Mouse (Mus musculus) stomach, postnatal 0 days (tissue): ENCODE data around the gene Nkx2-3. TPM values are rescaled to one million over a fixed set of nuclear protein-coding genes. Genes with fewer than 3 reads are reported as not detected.

Source experiments
- ATAC-seq: fragments of 200-750 bp; cut with Nextera tagmentation; 2 replicates; pipeline ENCODE4 v1.8.0; 2017; ENCODE audit not compliant: low FRiP score, low TSS enrichment
- DNase-seq: peaks from one replicate; pipeline ENCODE4 v3.0.0-alpha.2; 2016; ENCODE audit warnings: low spot score
- H3K27ac ChIP-seq: fragments of 300-500 bp; sonication (generic); replicated peaks from 2 replicates; pipeline ENCODE4 v1.5.1; 2014; ENCODE audit warnings: mild to moderate bottlenecking, control low read depth
- H3K27me3 ChIP-seq: fragments of 300-500 bp; sonication (generic); 2 replicates; pipeline ENCODE4 v1.6.1; 2014; ENCODE audit warnings: low read length; ENCODE audit not compliant: control insufficient read depth, insufficient read depth
- H3K36me3 ChIP-seq: fragments of 300-500 bp; sonication (generic); 2 replicates; pipeline ENCODE4 v1.6.1; 2014; ENCODE audit warnings: low read length, mixed read lengths; ENCODE audit not compliant: control insufficient read depth, insufficient read depth
- H3K4me1 ChIP-seq: fragments of 300-500 bp; sonication (generic); replicated peaks from 2 replicates; pipeline ENCODE4 v1.6.1; 2014; ENCODE audit warnings: antibody characterized with exemption; ENCODE audit not compliant: control insufficient read depth, insufficient read depth
- H3K4me2 ChIP-seq: fragments of 300-500 bp; sonication (generic); replicated peaks from 2 replicates; pipeline ENCODE4 v1.6.1; 2014; ENCODE audit warnings: low read depth, mild to moderate bottlenecking, control low read depth, moderate library complexity
- H3K4me3 ChIP-seq: fragments of 300-500 bp; sonication (generic); 2 replicates; pipeline ENCODE4 v1.5.1; 2014; ENCODE audit warnings: low read depth, low read length, control low read depth
- H3K9ac ChIP-seq: fragments of 300-500 bp; sonication (generic); 2 replicates; pipeline ENCODE4 v1.6.1; 2014; ENCODE audit warnings: mild to moderate bottlenecking, low read length, control low read depth, mixed read lengths
- H3K9me3 ChIP-seq: fragments of 300-500 bp; sonication (generic); 2 replicates; pipeline ENCODE4 v1.6.1; 2016; ENCODE audit warnings: low read length; ENCODE audit not compliant: control insufficient read depth
- CTCF ChIP-seq: IDR thresholded peaks from 2 replicates; pipeline ENCODE4 v1.5.1; 2016; ENCODE audit warnings: antibody characterized with exemption, low read depth, mild to moderate bottlenecking, moderate library complexity
- EP300 ChIP-seq: optimal IDR thresholded peaks from 2 replicates; pipeline ENCODE3; 2016; ENCODE audit warnings: antibody characterized with exemption
- WGBS: fragments of 180-500 bp; shearing (Covaris S2); extraction: QIAGEN DNeasy Blood & Tissue Kit; methylation state at CpG from one replicate; pipeline ENCODE4 v1.1.7; 2014; 5-methylcytosine and 5-hydroxymethylcytosine counted together
- polyA plus RNA-seq: library from polyadenylated mRNA; unstranded; fragments of >200 nt; fragmentation: Nextera tagmentation; extraction: Ambion mirVana; gene quantifications from 2 replicates; pipeline ENCODE4 v1.2.1, GENCODE M21; 2015

Gene Nkx2-3
- polyA plus RNA-seq, 1 experiment from 2014 or later: 5.7 TPM

GRCm38 (mm10) chr19:43601996-43602590 lies 10.0 kb upstream of the Nkx2-3 start:
- DNase-seq: no peak
- no peaks in the 10 kb centered on the region for H3K9me3 ChIP-seq
- no peaks in the 10 kb centered on the region for H3K36me3 ChIP-seq
- no peak overlapping the region for H3K4me3 ChIP-seq
- WGBS: 6% methylated on average over 12 of the region's 12 CpGs
- H3K4me1 ChIP-seq: no peaks in the 10 kb centered on the region
- no peak overlapping the region for H3K9ac ChIP-seq
- H3K27ac ChIP-seq: no peak overlapping the region
- H3K27me3 ChIP-seq: peaks cover 39% of the 10 kb centered on the region
- TF ChIP-seq EP300: no peak
- no peak for TF ChIP-seq CTCF
- H3K4me2 ChIP-seq: no peak overlapping the region
- no peak for ATAC-seq

- H3K4me3 ChIP-seq: no peak overlapping the region
- no peaks in the 10 kb centered on the region for H3K36me3 ChIP-seq
- H3K4me1 ChIP-seq: no peaks in the 10 kb centered on the region
- no peaks in the 10 kb centered on the region for H3K9me3 ChIP-seq
- ATAC-seq (no peak), DNase-seq (no peak)
- H3K9ac ChIP-seq: no peak overlapping the region
- WGBS: 11% methylated on average over 5 of the region's 5 CpGs
- no peak for TF ChIP-seq EP300
- TF ChIP-seq CTCF: no peak
- H3K27me3 ChIP-seq: peaks cover 42% of the 10 kb centered on the region
- H3K27ac ChIP-seq: no peak overlapping the region
- H3K4me2 ChIP-seq: no peak overlapping the region
These were observed 8.6 kb upstream of the Nkx2-3 start for GRCm38 (mm10) chr19:43603521-43603920.

GRCm38 (mm10) chr19:43604492-43605120 lies 7.5 kb upstream of the Nkx2-3 start:
- no peak for ATAC-seq
- no peak overlapping the region for H3K4me3 ChIP-seq
- DNase-seq: no peak
- H3K4me1 ChIP-seq: no peaks in the 10 kb centered on the region
- no peak overlapping the region for H3K27ac ChIP-seq
- H3K27me3 ChIP-seq: peaks cover 41% of the 10 kb centered on the region
- WGBS: 7% methylated on average over 7 of the region's 7 CpGs
- TF ChIP-seq EP300 (no peak), CTCF (no peak)
- no peaks in the 10 kb centered on the region for H3K9me3 ChIP-seq
- H3K36me3 ChIP-seq: no peaks in the 10 kb centered on the region
- H3K9ac ChIP-seq: no peak overlapping the region
- H3K4me2 ChIP-seq: no peak overlapping the region

- H3K9ac ChIP-seq: no peak overlapping the region
- H3K4me1 ChIP-seq: no peaks in the 10 kb centered on the region
- 5% methylated on average over 17 of the region's 17 CpGs for WGBS
- ATAC-seq: no peak
- H3K4me2 ChIP-seq: no peak overlapping the region
- no peak overlapping the region for H3K4me3 ChIP-seq
- peaks cover 41% of the 10 kb centered on the region for H3K27me3 ChIP-seq
- H3K27ac ChIP-seq: no peak overlapping the region
- TF ChIP-seq CTCF: no peak
- no peak for TF ChIP-seq EP300
- H3K36me3 ChIP-seq: no peaks in the 10 kb centered on the region
- no peak for DNase-seq
- H3K9me3 ChIP-seq: no peaks in the 10 kb centered on the region
These were observed 6.2 kb upstream of the Nkx2-3 start for GRCm38 (mm10) chr19:43605666-43606551.

GRCm38 (mm10) chr19:43606552-43607530 lies 5.3 kb upstream of the Nkx2-3 start:
- Histone ChIP-seq H3K27me3 (peaks cover 38% of the 10 kb centered on the region), H3K9me3 (no peaks in the 10 kb centered on the region), H3K4me2 (no peak overlapping the region), H3K4me1 (no peaks in the 10 kb centered on the region), H3K36me3 (no peaks in the 10 kb centered on the region), H3K9ac (0 out of 2 replicates have a peak overlapping the region, but pooled peaks have one; percentile 13), H3K27ac (no peak overlapping the region), H3K4me3 (peak overlapping the region; percentile 21; the same call in 1 of the 2 replicates)
- no peak for ATAC-seq
- DNase-seq: no peak
- 2% methylated on average over 40 of the region's 40 CpGs for WGBS
- TF ChIP-seq EP300 (no peak), CTCF (no peak)
